Mouse (Mus musculus) hindbrain, embryonic 14.5 days (tissue): ENCODE results near the gene Rab25. TPM values are rescaled to one million over a fixed set of nuclear protein-coding genes. Genes with fewer than 3 reads are reported as not detected.

Experiments
- ATAC-seq: fragments of 200-750 bp; cut with Nextera tagmentation; 2 replicates; pipeline ENCODE4 v1.8.0; 2017; ENCODE audit warnings: moderate number of reproducible peaks, mild to moderate bottlenecking, moderate TSS enrichment, moderate library complexity; ENCODE audit not compliant: low FRiP score
- DNase-seq: peaks from one replicate; pipeline ENCODE4 v3.0.0-alpha.2; 2015; ENCODE audit warnings: low spot score
- H3K27ac ChIP-seq: fragments of 300-500 bp; sonication (generic); 2 replicates; pipeline ENCODE4 v1.5.1; 2014; ENCODE audit warnings: mild to moderate bottlenecking, moderate library complexity
- H3K27me3 ChIP-seq: fragments of 300-500 bp; sonication (generic); 2 replicates; pipeline ENCODE4 v1.6.1; 2014; ENCODE audit warnings: mild to moderate bottlenecking, low read length, mixed read lengths; ENCODE audit not compliant: control insufficient read depth, insufficient read depth
- H3K36me3 ChIP-seq: fragments of 300-500 bp; sonication (generic); replicated peaks from 2 replicates; pipeline ENCODE4 v1.6.1; 2014; ENCODE audit not compliant: control insufficient read depth, insufficient read depth
- H3K4me1 ChIP-seq: fragments of 300-500 bp; sonication (generic); replicated peaks from 2 replicates; pipeline ENCODE4 v1.6.1; 2014; ENCODE audit warnings: antibody characterized with exemption, low read length, mixed read lengths; ENCODE audit not compliant: control insufficient read depth, insufficient read depth
- H3K4me2 ChIP-seq: fragments of 300-500 bp; sonication (generic); replicated peaks from 2 replicates; pipeline ENCODE4 v1.6.1; 2014; ENCODE audit warnings: mild to moderate bottlenecking, moderate library complexity
- H3K4me3 ChIP-seq: fragments of 300-500 bp; sonication (generic); replicated peaks from 2 replicates; pipeline ENCODE4 v1.5.1; 2014; ENCODE audit warnings: mild to moderate bottlenecking, low read length
- H3K9ac ChIP-seq: fragments of 300-500 bp; sonication (generic); 2 replicates; pipeline ENCODE4 v1.6.1; 2014
- H3K9me3 ChIP-seq: fragments of 300-500 bp; sonication (generic); 2 replicates; pipeline ENCODE4 v1.6.1; 2016; ENCODE audit warnings: low read length; ENCODE audit not compliant: control insufficient read depth
- WGBS: fragments of 180-500 bp; shearing (Covaris S2); extraction: QIAGEN DNeasy Blood & Tissue Kit; methylation state at CpG from one replicate; pipeline ENCODE4 v1.1.7; 2014; 5-methylcytosine and 5-hydroxymethylcytosine counted together
- polyA plus RNA-seq: library from polyadenylated mRNA; unstranded; fragments of >200 nt; fragmentation: Nextera tagmentation; extraction: Ambion mirVana; gene quantifications from 2 replicates; pipeline ENCODE4 v1.2.1, GENCODE M21; 2014

Gene Rab25
- polyA plus RNA-seq, 1 experiment from 2014 or later: 0.20 TPM

DNA sequence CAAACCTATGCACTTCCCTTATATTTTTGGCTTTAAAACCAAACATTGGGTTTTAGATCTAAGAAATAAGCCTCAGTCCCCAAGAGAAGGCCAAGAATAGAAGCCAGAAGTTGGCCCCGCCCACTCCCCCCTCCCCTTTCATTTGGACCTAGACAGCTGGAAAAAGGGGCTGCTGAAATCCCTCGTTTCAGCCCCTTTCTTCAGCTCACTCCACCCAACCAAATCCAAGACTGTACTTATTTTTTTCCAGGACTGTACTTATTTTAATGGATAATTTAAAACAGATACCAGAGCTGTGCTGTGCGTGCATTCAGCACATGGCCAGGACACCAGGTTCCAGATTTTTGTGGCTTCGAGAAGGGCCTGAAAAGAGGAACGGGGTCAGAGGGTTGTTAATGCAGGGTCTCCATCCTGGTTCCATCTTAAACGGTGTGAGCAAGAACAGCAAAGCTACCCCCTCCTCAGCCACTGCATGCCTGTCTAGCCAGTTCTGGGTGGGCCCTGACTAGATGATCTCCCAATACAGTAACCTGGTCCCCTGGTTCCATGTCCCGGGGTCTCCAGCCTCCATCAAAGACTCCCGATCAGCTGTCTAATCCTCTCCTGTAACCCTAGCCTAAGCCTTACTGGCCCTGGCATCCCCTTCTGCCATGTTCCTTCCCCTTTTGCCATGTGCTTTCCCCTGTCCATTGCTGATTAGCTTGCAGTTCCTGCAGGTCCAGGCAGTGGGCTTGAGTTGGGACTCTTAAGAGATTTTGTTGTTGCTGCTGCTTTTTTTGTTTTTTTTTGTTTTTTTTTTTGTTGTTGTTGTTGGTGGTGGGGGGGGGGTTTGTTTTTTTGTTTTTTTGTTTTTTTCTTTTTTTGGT is 44.0 kb downstream of the Rab25 start:
- 56% methylated on average over 8 of the region's 8 CpGs for WGBS
- Histone ChIP-seq H3K4me3 (no peak overlapping the region), H3K9me3 (no peaks in the 10 kb centered on the region), H3K4me2 (no peak overlapping the region), H3K9ac (no peak overlapping the region), H3K36me3 (no peaks in the 10 kb centered on the region), H3K27me3 (peaks cover 4% of the 10 kb centered on the region), H3K27ac (no peak overlapping the region), H3K4me1 (peaks cover 14% of the 10 kb centered on the region)
- DNase-seq (no peak), ATAC-seq (no peak)

DNA sequence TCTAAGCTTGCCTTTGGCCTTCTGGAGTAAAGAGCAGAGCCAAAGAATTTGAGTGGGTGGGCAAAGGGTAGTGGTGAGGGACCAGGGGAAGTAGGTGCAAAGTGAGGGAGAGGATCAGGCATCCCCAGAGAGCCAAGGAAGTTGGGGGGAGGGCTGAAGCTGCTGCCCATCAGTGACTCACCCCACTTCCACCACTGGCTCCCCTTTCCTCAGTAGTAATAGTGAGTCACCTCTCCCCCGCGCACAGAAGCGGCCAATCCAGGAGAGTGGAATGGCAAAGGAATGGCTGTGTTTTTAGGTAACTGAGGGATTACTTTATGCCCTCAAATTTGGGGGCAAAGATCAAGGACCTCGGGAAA is 44.6 kb downstream of the Rab25 start:
- peak overlapping the region; percentile 57 for H3K4me3 ChIP-seq
- H3K9ac ChIP-seq: peak overlapping the region; percentile 71; the same call in 1 of the 2 replicates
- H3K9me3 ChIP-seq: no peaks in the 10 kb centered on the region
- 8% methylated on average over 4 of the region's 4 CpGs for WGBS
- H3K27me3 ChIP-seq: peaks cover 4% of the 10 kb centered on the region
- H3K4me1 ChIP-seq: peaks cover 14% of the 10 kb centered on the region
- ATAC-seq (peak; percentile 12; the same call in 1 of the 2 replicates), DNase-seq (no peak)
- H3K4me2 ChIP-seq: peak overlapping the region; percentile 83
- H3K27ac ChIP-seq: no peak overlapping the region
- no peaks in the 10 kb centered on the region for H3K36me3 ChIP-seq

DNA sequence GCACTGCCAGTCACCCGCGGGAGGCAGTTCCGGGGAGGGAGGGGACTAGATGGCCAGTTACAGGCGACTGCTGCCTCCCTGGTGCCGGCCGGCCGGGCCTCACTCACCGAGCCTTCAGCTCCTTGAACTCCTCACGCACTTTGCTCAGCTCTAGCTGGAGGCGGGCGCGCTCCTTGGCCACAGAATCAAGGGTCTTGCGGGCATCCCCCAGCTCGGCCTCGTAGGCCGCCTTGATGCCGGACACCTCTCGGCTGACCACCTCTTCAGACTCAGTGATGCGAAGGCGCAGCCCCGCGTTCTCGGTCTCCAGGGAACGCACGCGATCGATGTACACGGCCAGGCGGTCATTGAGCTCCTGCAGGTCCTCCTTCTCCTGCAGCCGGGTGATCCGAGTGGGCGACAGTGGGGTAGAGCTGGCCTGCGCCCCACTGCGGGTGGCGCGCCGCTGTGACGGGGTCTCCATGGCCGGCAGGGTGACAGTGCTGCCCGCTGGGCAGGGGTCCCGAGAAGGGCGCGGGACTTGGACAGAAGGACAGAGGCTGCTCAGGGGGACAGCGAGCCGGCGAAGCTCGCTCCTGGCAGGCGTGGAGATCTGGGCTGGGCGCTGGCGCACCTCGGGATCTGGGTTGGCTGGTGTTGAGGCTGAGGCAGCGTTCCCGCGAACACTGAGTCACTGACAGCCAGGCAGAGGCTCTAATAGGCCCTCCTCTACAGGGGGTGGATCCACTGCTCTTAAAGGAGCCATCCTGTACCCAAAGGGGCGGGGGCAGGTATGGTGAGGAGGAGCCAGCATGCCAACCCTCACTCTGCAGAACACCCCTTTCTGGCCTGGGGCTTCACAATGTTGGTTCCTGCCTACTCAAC is 45.2 kb downstream of the Rab25 start:
- H3K27me3 ChIP-seq: peaks cover 4% of the 10 kb centered on the region
- H3K4me1 ChIP-seq: peaks cover 14% of the 10 kb centered on the region
- H3K36me3 ChIP-seq: no peaks in the 10 kb centered on the region
- H3K9me3 ChIP-seq: no peaks in the 10 kb centered on the region
- peak overlapping the region; percentile 57 for H3K4me3 ChIP-seq
- H3K9ac ChIP-seq: peak overlapping the region; percentile 71
- peak overlapping the region; percentile 52 for H3K27ac ChIP-seq
- under 1% methylated on average over 55 of the region's 55 CpGs for WGBS
- peak; percentile 90 for ATAC-seq
- H3K4me2 ChIP-seq: peak overlapping the region; percentile 83
- DNase-seq: peak; percentile 76

DNA sequence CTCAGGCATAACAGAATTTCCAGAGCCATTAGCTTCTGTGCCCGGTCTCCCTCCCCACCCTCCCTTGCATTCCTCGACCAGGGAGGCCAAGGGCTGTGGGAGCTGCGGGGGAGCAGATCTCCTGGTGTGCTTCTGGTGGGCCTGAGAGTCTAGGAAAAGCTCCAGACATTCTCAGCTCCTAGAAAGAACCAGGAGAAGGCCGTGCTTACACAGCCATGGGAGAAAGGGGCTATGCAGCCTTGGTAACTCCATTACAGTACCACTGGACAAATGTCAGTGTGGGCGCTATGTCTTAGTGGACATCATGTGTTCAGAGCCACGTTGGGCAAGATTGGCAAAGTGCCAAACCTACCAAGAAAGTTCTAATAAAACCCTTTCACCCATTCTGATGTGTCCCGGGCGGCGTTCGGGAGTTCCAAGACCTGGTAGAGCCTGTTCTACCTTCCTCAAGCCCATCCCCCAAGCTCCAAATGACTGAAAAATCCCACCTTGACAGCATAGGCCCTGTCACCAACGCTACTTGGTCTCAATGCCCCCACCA is 46.0 kb downstream of the Rab25 start:
- H3K27ac ChIP-seq: no peak overlapping the region
- peaks cover 14% of the 10 kb centered on the region for H3K4me1 ChIP-seq
- H3K9ac ChIP-seq: peak overlapping the region; percentile 71
- H3K9me3 ChIP-seq: no peaks in the 10 kb centered on the region
- ATAC-seq (no peak; the same call in 1 of the 2 replicates), DNase-seq (no peak)
- H3K27me3 ChIP-seq: peaks cover 4% of the 10 kb centered on the region
- peak overlapping the region; percentile 57 for H3K4me3 ChIP-seq
- WGBS: 18% methylated on average over 11 of the region's 11 CpGs
- H3K36me3 ChIP-seq: no peaks in the 10 kb centered on the region
- peak overlapping the region; percentile 83 for H3K4me2 ChIP-seq

DNA sequence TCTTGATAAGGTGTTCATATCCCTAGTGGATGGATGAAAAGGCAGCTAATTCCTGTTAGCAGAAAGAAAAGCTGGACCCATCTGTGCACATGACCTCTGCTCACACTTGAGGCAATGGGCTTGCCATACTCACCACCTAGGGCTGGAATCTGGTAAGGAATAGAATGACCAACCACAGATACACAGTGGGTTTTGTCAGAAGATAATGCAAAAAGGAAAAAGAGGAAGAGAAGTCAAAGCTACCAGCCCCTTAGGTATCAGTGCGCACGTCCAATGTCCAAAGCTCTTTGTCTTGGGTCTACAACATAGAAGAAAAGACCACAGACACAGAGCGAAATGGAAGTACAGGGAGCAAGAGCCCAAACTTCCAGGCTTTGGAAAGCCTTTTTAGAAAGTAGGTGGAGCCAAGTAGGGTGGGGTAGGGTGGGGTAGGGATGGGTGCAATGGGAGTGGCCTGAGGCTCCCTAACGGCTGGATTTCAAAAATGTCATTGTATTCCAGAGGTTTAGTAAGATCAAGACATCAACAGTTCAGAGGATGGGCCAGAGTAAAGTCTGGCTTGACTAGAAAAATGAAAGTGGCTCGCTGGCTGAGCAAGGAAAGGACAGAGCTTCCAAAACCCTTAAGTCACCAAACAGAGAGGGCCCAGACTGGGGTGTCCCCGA is 46.6 kb downstream of the Rab25 start:
- peaks cover 4% of the 10 kb centered on the region for H3K27me3 ChIP-seq
- H3K4me3 ChIP-seq: peak overlapping the region; percentile 57
- no peak for DNase-seq
- no peak overlapping the region for H3K27ac ChIP-seq
- no peak for ATAC-seq
- WGBS: 60% methylated on average over 6 of the region's 6 CpGs
- no peaks in the 10 kb centered on the region for H3K36me3 ChIP-seq
- H3K4me1 ChIP-seq: peaks cover 14% of the 10 kb centered on the region
- no peaks in the 10 kb centered on the region for H3K9me3 ChIP-seq
- peak overlapping the region; percentile 71 for H3K9ac ChIP-seq
- peak overlapping the region; percentile 83 for H3K4me2 ChIP-seq

DNA sequence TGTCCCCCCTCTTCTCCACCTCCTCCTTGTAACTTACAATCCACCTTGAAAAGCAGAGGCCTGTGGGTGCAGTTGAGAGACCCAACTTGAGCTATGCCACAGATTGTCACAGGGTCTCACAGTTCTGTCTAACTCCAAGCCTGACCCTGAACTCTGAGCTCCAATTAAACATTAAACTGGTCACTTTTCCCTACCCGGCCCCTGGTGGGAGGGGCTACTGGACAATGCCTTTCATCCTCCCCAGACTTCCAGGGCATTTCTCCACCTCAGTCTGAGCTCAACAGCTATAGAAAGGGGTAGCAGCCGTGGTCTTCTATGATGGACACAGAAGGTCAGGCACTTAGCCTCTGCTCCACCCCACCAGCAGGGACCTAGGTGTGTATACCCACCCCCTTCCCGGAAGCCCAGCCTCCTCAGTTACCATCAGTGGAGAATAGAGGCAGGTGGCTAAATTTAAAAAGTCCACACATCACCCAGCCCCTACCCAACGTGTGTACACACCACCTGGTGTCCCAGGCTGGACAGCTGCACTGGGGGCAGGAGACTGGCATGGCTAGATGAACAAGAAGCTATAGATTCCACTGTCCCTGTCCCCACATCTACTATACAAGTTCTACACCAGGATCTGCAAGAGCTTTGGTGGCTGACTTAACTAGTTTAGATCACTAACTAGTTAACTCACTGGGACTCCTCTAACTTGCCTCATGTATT is 47.3 kb downstream of the Rab25 start:
- DNase-seq (no peak), ATAC-seq (no peak)
- H3K27ac ChIP-seq: no peak overlapping the region
- peak overlapping the region; percentile 83; the same call in 1 of the 2 replicates for H3K4me2 ChIP-seq
- no peaks in the 10 kb centered on the region for H3K9me3 ChIP-seq
- no peak overlapping the region for H3K9ac ChIP-seq
- no peaks in the 10 kb centered on the region for H3K36me3 ChIP-seq
- peaks cover 4% of the 10 kb centered on the region for H3K27me3 ChIP-seq
- peaks cover 14% of the 10 kb centered on the region for H3K4me1 ChIP-seq
- no peak overlapping the region for H3K4me3 ChIP-seq
- 46% methylated on average over 4 of the region's 4 CpGs for WGBS

DNA sequence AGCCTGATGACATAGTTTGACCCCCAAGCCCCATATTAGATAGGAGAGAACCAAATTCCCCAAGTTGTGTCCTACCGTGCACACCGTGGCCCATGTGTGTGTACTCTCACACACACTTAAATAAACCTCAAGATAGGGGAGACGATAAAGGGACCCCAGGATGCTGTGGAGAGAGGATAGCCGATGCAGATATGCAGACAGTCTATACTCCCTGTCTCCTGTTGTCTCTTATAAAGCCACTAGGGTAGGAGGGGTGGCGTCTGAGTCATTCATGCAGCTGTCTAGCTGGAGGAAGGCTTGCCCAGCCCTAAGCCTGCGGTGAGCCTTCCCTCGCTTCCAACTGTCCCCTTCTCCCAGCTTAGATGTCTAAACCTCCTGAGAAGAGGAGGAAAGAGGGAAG is 48.0 kb downstream of the Rab25 start:
- Histone ChIP-seq H3K9me3 (no peaks in the 10 kb centered on the region), H3K27ac (no peak overlapping the region), H3K27me3 (peaks cover 4% of the 10 kb centered on the region), H3K4me1 (peaks cover 16% of the 10 kb centered on the region), H3K4me3 (no peak overlapping the region), H3K9ac (no peak overlapping the region), H3K4me2 (no peak overlapping the region), H3K36me3 (no peaks in the 10 kb centered on the region)
- WGBS: 84% methylated on average over 7 of the region's 7 CpGs
- DNase-seq: no peak
- ATAC-seq: no peak

DNA sequence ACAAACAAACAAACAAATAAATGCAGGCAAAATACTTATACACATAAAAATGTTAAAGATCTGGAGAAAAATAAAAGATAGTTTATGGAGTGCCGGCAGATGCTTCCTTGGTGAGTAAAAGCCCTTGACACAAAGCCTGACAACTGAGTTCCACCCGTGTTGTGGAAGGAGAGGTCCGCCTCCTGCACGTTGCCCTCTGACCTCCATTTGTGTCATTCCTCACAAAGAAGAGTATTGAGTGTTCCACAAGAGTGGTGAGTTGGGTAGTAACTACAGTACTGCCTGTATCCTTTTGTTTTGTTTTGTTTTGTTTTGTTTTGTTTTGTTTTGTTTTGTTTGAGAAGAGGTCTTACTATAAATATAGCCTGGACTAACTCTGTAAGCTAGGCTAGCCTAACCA is 48.5 kb downstream of the Rab25 start:
- DNase-seq (no peak), ATAC-seq (no peak)
- H3K4me1 ChIP-seq: peaks cover 20% of the 10 kb centered on the region
- H3K9ac ChIP-seq: no peak overlapping the region
- no peak overlapping the region for H3K4me2 ChIP-seq
- no peak overlapping the region for H3K27ac ChIP-seq
- WGBS: 71% methylated on average over 4 of the region's 4 CpGs
- no peak overlapping the region for H3K4me3 ChIP-seq
- peaks cover 4% of the 10 kb centered on the region for H3K27me3 ChIP-seq
- no peaks in the 10 kb centered on the region for H3K9me3 ChIP-seq
- no peaks in the 10 kb centered on the region for H3K36me3 ChIP-seq
